27 mouse cellular contexts compared by ENCODE assay signal in the genomic region with DNA sequence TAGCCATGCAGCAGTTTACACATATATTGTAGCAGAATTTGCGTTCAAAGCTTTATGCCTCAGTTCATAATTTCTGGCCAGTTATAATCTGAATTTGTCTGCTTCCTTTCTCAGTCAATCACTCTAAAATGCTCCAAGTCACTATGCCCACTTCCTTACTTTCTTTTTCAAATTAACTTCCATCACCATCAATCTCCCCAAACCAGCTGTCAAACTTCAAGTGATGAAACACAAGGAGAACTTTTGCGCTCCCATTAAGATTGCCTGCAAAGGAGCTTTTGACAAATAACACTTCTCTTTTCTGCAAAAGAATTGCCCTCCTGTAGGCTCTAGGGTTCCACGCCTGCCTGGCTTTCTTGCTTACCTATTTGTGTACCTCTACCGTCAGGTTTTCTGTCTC. TPM values are rescaled to one million over a fixed set of nuclear protein-coding genes. Genes with fewer than 3 reads are reported as not detected.
DNase-seq lines count a peak whose midpoint lies in the region; ATAC-seq and TF ChIP-seq lines count a peak whose summit lies in the region.
"Had no signal": no experiment of that assay in that cellular context is flagged by ENCODE, and none has a peak within 500 bp of the region (broad histone marks: within the 10 kb centered on the region; RNA-seq: fewer than 3 reads in every experiment).

No protein-coding gene starts in this region.

- H3K4me3 ChIP-seq in intestine, postnatal 0 days (ENCODE audit: low read depth, low read length), result no peak overlapping the region
- H3K4me3 ChIP-seq: embryonic facial prominence, embryonic 12.5 days; forebrain, embryonic 12.5 days; gastrocnemius, adult 2 months; heart, embryonic 13.5 days; hindbrain, embryonic 12.5 days had no signal

- ATAC-seq in common myeloid progenitor, adult 5-6 weeks (replicated peaks; ENCODE audit: low read depth, poor library complexity, severe bottlenecking), result peak; percentile 30
- ATAC-seq in hematopoietic stem cell, adult 5-6 weeks (replicated peaks in 1 of 2; ENCODE audit: insufficient read depth in 1 of 2, low FRiP score in 2 of 2, low TSS enrichment in 1 of 2, low read depth in 1 of 2, poor library complexity in 2 of 2, severe bottlenecking in 2 of 2), result peak; percentile 24 to 43; a peak in 2 of 4 replicates
- ATAC-seq in intestine, postnatal 0 days, result no peak
- ATAC-seq: CD4-positive, CD25-positive, alpha-beta regulatory T cell, adult 4 months; forebrain, postnatal 0 days; intestine, embryonic 16.5 days had no signal

- no peak overlapping the region for H3K4me2 ChIP-seq in intestine, postnatal 0 days (replicated peaks; ENCODE audit: low read depth)
- H3K4me2 ChIP-seq: embryonic facial prominence, embryonic 12.5 days; forebrain, embryonic 12.5 days; heart, embryonic 13.5 days; hindbrain, embryonic 12.5 days had no signal

- no peak overlapping the region for H3K27ac ChIP-seq in intestine, postnatal 0 days (ENCODE audit: low read depth, low read length)
- H3K27ac ChIP-seq: embryonic facial prominence, embryonic 12.5 days; forebrain, embryonic 12.5 days; gastrocnemius, adult 2 months; heart, embryonic 13.5 days; hindbrain, embryonic 12.5 days had no signal

- 70% methylated on average over 4 of the region's 4 CpGs for WGBS in intestine, postnatal 0 days

- H3K9me3 ChIP-seq in intestine, postnatal 0 days (ENCODE audit: control insufficient read depth), result no peaks in the 10 kb centered on the region
- H3K9me3 ChIP-seq: embryonic facial prominence, embryonic 12.5 days; forebrain, embryonic 12.5 days; G1E; heart, embryonic 13.5 days had no signal

- no peak overlapping the region for H3K9ac ChIP-seq in intestine, postnatal 0 days (ENCODE audit: low read depth, low read length)
- H3K9ac ChIP-seq: embryonic facial prominence, embryonic 12.5 days; forebrain, embryonic 12.5 days; forebrain, postnatal 0 days; heart, embryonic 13.5 days; hindbrain, embryonic 12.5 days had no signal

- no peaks in the 10 kb centered on the region for H3K4me1 ChIP-seq in intestine, postnatal 0 days (replicated peaks; ENCODE audit: control insufficient read depth, insufficient read depth, low read length)
- H3K4me1 ChIP-seq: forebrain, embryonic 12.5 days; heart, embryonic 13.5 days; hindbrain, embryonic 12.5 days had no signal

- DNase-seq in embryo, embryonic 10 days (ENCODE audit: low spot score), result peak; percentile 7
- DNase-seq in embryo, embryonic 9.5 days (ENCODE audit: extremely low spot score), result no peak
- DNase-seq in cerebellum, postnatal 25 days, result no peak
- no peak for DNase-seq in layer of hippocampus, adult 9-10 months (ENCODE audit: low spot score)
- DNase-seq: adrenal gland, postnatal 10 days; B cell, adult 2 months; cerebellum, adult 11-12 months; cerebellum, adult 9-10 months; forebrain, postnatal 0 days; gastrocnemius, adult 2 months; gastrocnemius, postnatal 25 days; heart, adult 11 months; heart, postnatal 36 days; kidney, adult 8-10 months had no signal

- H3K27me3 ChIP-seq in intestine, postnatal 0 days (replicated peaks; ENCODE audit: control insufficient read depth, insufficient read depth, low read length), result no peaks in the 10 kb centered on the region
- H3K27me3 ChIP-seq: forebrain, embryonic 12.5 days; heart, embryonic 13.5 days; hindbrain, embryonic 12.5 days had no signal

- no peaks in the 10 kb centered on the region for H3K36me3 ChIP-seq in intestine, postnatal 0 days (ENCODE audit: control insufficient read depth, insufficient read depth)
- H3K36me3 ChIP-seq: embryonic facial prominence, embryonic 12.5 days; forebrain, embryonic 12.5 days; G1E; heart, embryonic 13.5 days; hindbrain, embryonic 12.5 days had no signal

- TF ChIP-seq CTCF in intestine, postnatal 0 days (IDR thresholded peaks at IDR 0.05; ENCODE audit: low read depth), result no peak

RNA-seq across cellular contexts. Expression of gene Pou1f1, which starts 50.6 kb away (rescaled TPM):
- 0.09 TPM in 1 of 2 replicates, not detected in the other for total RNA-seq in common myeloid progenitor, adult 5-6 weeks (2017)
- not detected in 2 replicates for total RNA-seq in hematopoietic stem cell, adult 5-6 weeks (2017)
- polyA plus RNA-seq in intestine, postnatal 0 days (2015; fragmentation: Nextera tagmentation; extraction: Ambion mirVana), result 0.07 TPM in 1 of 2 replicates, not detected in the other
- total RNA-seq: adrenal gland, postnatal 10 days; adrenal gland, postnatal 4 days; forebrain, postnatal 0 days; gastrocnemius, adult 2 months; gastrocnemius, postnatal 25 days; heart, postnatal 36 days had no signal
- polyA plus RNA-seq: CD4-positive, CD25-positive, alpha-beta regulatory T cell, adult 4 months; cortical plate, adult 2 months; forebrain, embryonic 12.5 days; forebrain, postnatal 0 days; G1E; heart, embryonic 13.5 days; heart, postnatal 0 days; hindbrain, embryonic 12.5 days; intestine, embryonic 16.5 days had no signal
